Mouse (Mus musculus): ENCODE data around the gene Fam19a3. TPM values are rescaled to one million over a fixed set of nuclear protein-coding genes. Genes with fewer than 3 reads are reported as not detected.

Fam19a3 gene
- polyA plus RNA-seq (2014; fragmentation: Illumina TruSeq; extraction: RNeasy Lipid Tissue Mini Kit (QIAGEN cat#74804); ENCODE audit: low read depth, low replicate concordance), result 3.2 TPM

DNA sequence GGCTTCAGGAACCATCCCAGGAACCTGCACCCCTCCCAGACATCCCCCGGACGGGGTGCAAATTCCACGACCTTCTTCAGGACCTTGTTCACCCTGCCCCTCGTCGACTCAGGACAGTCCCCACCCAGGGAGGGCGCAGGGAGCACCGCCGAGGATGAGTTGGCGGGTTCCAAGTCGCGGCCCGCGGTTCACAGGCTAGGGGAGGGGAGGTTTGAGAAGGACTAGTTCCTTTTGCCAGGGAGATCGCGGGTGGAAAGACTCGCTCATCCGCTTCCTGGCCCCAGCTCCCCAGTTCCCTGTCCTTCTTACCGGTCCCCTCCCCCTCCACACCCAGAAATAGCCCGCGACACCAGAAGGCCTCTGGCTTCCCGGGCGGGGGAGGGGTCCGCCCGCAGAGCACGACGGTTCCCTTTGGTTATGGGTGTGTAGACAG, at the start of gene Fam19a3:
Gene Fam19a3 (minus strand): TSS at position 370 of the 433 bp plus-strand sequence.

DNA sequence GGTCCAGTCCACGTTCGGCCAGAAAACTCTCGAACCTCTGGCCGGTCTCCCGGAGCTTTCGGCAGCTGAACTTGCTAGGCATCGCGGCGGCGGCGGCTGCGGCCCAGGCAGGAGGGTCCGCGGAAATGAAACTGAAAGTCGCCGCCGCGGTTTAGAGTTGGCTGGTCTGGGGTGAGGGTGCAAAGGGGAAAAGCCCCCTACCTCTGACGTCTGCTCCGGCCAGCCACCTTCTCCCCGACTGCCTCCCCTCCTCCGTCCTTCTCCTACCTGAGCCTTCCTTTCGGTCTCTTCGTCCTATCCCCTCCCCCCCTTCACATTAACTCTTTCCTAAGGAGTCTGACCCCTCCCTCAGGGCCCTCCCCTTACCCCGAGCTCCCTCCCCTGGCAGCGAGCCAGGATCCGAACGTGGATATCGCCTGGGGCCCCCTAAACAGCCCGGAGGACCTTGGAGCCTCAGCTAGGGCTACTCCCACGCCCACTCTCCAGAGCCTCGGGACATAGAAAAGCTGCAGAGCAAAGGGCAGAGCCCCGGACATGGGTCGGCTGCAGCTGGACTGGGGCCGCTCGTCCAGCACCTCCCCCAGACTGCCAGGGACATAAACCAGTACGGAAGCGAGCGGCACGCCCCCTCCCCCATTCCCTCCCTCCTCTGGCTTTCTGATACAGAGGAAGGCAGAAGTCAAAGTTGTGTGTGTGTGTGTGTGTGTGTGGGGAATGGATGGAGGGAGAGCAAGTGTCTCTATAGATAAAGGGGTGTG, 36.5 kb upstream of the Fam19a3 start, which contains the start of gene Mov10:
Gene Mov10 (minus strand): TSS at position 573 of the 758 bp plus-strand sequence.

DNA sequence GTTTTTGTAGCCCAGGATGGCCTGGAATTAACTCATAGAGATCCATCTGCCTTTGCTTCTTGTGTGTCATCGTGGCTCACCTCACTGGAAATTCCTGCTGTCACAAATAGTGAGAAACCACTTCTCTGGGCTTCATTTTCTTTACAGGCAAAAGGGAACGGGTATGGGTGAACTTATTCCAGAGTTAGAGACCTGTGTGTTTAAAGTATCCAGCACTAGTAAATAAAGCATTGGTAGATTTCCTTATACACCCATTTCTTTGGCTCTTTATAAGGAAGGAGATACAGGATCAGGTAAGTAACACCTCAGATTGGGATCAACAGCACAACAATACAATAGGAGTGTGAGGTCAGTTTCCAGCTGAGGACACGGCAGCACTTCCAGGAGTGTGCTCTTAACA, 6.4 kb upstream of the Fam19a3 start, which contains the start of gene Rhoc:
Gene Rhoc (plus strand): TSS at position 301 of the 400 bp plus-strand sequence.

DNA sequence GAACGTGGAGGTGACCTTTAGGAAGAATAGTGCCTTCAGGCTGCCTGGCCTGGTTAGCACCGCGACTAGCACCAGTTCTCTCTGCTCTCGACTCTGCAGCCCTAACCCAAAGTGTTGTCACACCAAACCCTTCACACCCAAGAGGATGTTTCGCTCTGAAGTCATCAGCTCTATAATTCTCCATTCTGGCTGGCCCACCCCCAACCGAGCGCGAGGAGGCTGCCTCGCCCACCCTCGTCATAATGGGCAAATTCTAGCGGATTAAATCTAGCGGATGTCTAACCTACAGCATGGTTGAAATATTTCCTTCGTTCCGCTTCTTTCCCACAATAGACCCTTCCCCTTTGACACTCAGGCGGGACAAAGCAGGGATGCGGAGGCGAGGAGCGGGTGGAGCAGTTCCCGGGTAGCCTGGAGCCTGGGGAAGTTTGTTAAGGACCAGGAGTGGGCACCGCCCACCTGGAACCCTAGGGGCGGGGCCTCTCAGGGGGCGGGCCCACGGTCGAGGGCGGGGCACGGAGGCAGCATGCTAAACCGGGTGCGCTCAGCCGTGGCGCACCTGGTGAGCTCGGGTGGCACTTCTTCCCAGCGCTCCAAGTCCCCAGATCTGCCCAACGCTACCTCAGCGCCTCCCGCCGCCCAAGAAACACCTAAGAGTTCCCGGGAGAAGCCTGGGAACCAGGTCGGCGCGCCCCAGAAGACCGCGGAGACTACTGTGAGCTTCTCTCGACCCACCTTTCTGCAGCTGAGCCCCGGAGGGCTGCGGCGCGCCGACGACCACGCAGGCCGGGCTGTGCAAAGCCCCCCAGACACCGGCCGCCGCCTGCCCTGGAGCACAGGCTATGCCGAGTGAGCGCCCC, 849 bp downstream of the Fam19a3 start, which contains the start of gene Ppm1j:
Gene Ppm1j (plus strand): TSS at position 496 of the 860 bp plus-strand sequence.

Other genes starting within 250 kb of the Fam19a3 start
- 123 TPM for gene Slc16a1, start 143.2 kb downstream of the Fam19a3 start, polyA plus RNA-seq (2014; fragmentation: Illumina TruSeq; extraction: RNeasy Lipid Tissue Mini Kit (QIAGEN cat#74804); ENCODE audit: low read depth, low replicate concordance)
- gene Ppm1j, start 784 bp downstream of the Fam19a3 start, polyA plus RNA-seq (2014; fragmentation: Illumina TruSeq; extraction: RNeasy Lipid Tissue Mini Kit (QIAGEN cat#74804); ENCODE audit: low read depth, low replicate concordance), result 28.9 TPM
- gene Rhoc, start 6.5 kb upstream of the Fam19a3 start, polyA plus RNA-seq (2014; fragmentation: Illumina TruSeq; extraction: RNeasy Lipid Tissue Mini Kit (QIAGEN cat#74804); ENCODE audit: low read depth, low replicate concordance), result 75.4 TPM
- gene Mov10, start 36.7 kb upstream of the Fam19a3 start, polyA plus RNA-seq (2014; fragmentation: Illumina TruSeq; extraction: RNeasy Lipid Tissue Mini Kit (QIAGEN cat#74804); ENCODE audit: low read depth, low replicate concordance), result 5.5 TPM
- gene St7l, start 82.2 kb upstream of the Fam19a3 start, polyA plus RNA-seq (2014; fragmentation: Illumina TruSeq; extraction: RNeasy Lipid Tissue Mini Kit (QIAGEN cat#74804); ENCODE audit: low read depth, low replicate concordance), result 13.0 TPM
- gene Capza1, start 82.7 kb upstream of the Fam19a3 start, polyA plus RNA-seq (2014; fragmentation: Illumina TruSeq; extraction: RNeasy Lipid Tissue Mini Kit (QIAGEN cat#74804); ENCODE audit: low read depth, low replicate concordance), result 41.9 TPM
- gene Wnt2b, start 180.1 kb upstream of the Fam19a3 start, polyA plus RNA-seq (2014; fragmentation: Illumina TruSeq; extraction: RNeasy Lipid Tissue Mini Kit (QIAGEN cat#74804); ENCODE audit: low read depth, low replicate concordance), result 0.68 TPM

Measured in heart, adult 10 weeks (tissue).